Mouse (Mus musculus) C2C12 (cell line): Measurements from ENCODE around the gene Magel2.

Experiments
- CTCF ChIP-seq: IDR thresholded peaks from one replicate; pipeline ENCODE4 v1.5.1; 2011; ENCODE audit not compliant: control insufficient read depth, insufficient read depth, insufficient read length
- FOSL1 ChIP-seq: IDR thresholded peaks from one replicate; pipeline ENCODE4 v1.8.0; 2011; ENCODE audit warnings: mild to moderate bottlenecking, low read length; ENCODE audit not compliant: poor library complexity, insufficient read depth, severe bottlenecking
- MAX ChIP-seq: IDR thresholded peaks from one replicate; pipeline ENCODE4 v1.6.1; 2011; ENCODE audit warnings: mild to moderate bottlenecking, control low read depth
- MYOD1 ChIP-seq: IDR thresholded peaks from one replicate; pipeline ENCODE4 v1.6.1; 2011; ENCODE audit warnings: low read depth; ENCODE audit not compliant: control insufficient read depth, insufficient read length
- MYOG ChIP-seq: IDR thresholded peaks from one replicate; pipeline ENCODE4 v1.6.1; 2011; ENCODE audit not compliant: control insufficient read depth, insufficient read length; ENCODE audit errors: extremely low read depth
- USF1 ChIP-seq: IDR thresholded peaks from one replicate; pipeline ENCODE4 v1.6.1; 2011; ENCODE audit warnings: low read depth, mild to moderate bottlenecking, control low read depth, moderate library complexity

DNA sequence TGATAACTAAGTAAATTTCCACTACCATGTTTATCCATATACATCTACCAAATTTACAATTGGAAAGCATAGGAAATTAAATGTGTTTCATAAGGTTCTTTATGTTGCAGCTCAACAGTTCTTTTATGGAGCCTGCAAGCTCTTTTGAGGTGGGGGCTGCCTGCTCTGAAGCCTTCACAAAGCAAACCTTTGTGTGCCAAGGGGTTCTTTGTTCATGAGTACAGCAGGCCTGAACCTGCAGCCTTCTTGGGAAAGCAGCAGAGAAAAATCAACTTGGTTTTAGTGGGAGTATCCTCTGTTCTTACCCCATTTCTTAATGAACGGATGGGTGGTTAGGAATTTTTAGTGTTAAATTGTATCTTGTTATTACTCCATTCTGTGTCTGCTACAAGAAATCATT lies 38.4 kb downstream of the Magel2 start:
- no peak for TF ChIP-seq MYOD1
- TF ChIP-seq CTCF = no peak
- no peak for TF ChIP-seq FOSL1
- TF ChIP-seq USF1 = no peak
- TF ChIP-seq MYOG = no peak
- no peak for TF ChIP-seq MAX
